Mouse (Mus musculus) kidney, postnatal 0 days (tissue): ENCODE data around the gene Cacng1. TPM values are rescaled to one million over a fixed set of nuclear protein-coding genes. Genes with fewer than 3 reads are reported as not detected.

Source experiments
- ATAC-seq: fragments of 200-750 bp; cut with Nextera tagmentation; replicated peaks from 2 replicates; pipeline ENCODE4 v1.8.0; 2017; ENCODE audit warnings: low read depth, moderate number of reproducible peaks, moderate TSS enrichment, moderate library complexity; ENCODE audit not compliant: low FRiP score
- DNase-seq: peaks from one replicate; pipeline ENCODE4 v3.0.0-alpha.2; 2016; ENCODE audit warnings: low spot score
- H3K27ac ChIP-seq: fragments of 300-500 bp; sonication (generic); 2 replicates; pipeline ENCODE4 v1.5.1; 2014; ENCODE audit warnings: mild to moderate bottlenecking
- H3K27me3 ChIP-seq: fragments of 300-500 bp; sonication (generic); 2 replicates; pipeline ENCODE4 v1.6.1; 2014; ENCODE audit warnings: low read length, mixed read lengths; ENCODE audit not compliant: insufficient read depth
- H3K36me3 ChIP-seq: fragments of 300-500 bp; sonication (generic); 2 replicates; pipeline ENCODE4 v1.6.1; 2014; ENCODE audit warnings: low read length, mixed read lengths; ENCODE audit not compliant: insufficient read depth
- H3K4me1 ChIP-seq: fragments of 300-500 bp; sonication (generic); replicated peaks from 2 replicates; pipeline ENCODE4 v1.6.1; 2014; ENCODE audit warnings: antibody characterized with exemption, low read length, mixed read lengths; ENCODE audit not compliant: insufficient read depth
- H3K4me2 ChIP-seq: fragments of 300-500 bp; sonication (generic); 2 replicates; pipeline ENCODE4 v1.6.1; 2014; ENCODE audit warnings: mild to moderate bottlenecking, low read length, moderate library complexity, mixed read lengths
- H3K4me3 ChIP-seq: fragments of 300-500 bp; sonication (generic); replicated peaks from 2 replicates; pipeline ENCODE4 v1.5.1; 2014; ENCODE audit warnings: low read depth, low read length
- H3K9ac ChIP-seq: fragments of 300-500 bp; sonication (generic); 2 replicates; pipeline ENCODE4 v1.6.1; 2014; ENCODE audit warnings: low read depth, low read length
- H3K9me3 ChIP-seq: fragments of 300-500 bp; sonication (generic); replicated peaks from 2 replicates; pipeline ENCODE4 v1.6.1; 2016; ENCODE audit warnings: low read length, inconsistent platforms, mixed read lengths
- CTCF ChIP-seq: IDR thresholded peaks from 2 replicates; pipeline ENCODE4 v1.5.1; 2016; ENCODE audit warnings: antibody characterized with exemption, low read depth, mild to moderate bottlenecking, moderate library complexity
- WGBS: fragments of 180-500 bp; shearing (Covaris S2); extraction: QIAGEN DNeasy Blood & Tissue Kit; methylation state at CpG from one replicate; pipeline ENCODE4 v1.1.7; 2014; 5-methylcytosine and 5-hydroxymethylcytosine counted together
- polyA plus RNA-seq: library from polyadenylated mRNA; unstranded; fragments of >200 nt; fragmentation: Nextera tagmentation; extraction: Ambion mirVana; gene quantifications from 2 replicates; pipeline ENCODE4 v1.2.1, GENCODE M21; 2015

Gene Cacng1
- polyA plus RNA-seq: 0.26 and 0.59 TPM in 2 replicates

DNA sequence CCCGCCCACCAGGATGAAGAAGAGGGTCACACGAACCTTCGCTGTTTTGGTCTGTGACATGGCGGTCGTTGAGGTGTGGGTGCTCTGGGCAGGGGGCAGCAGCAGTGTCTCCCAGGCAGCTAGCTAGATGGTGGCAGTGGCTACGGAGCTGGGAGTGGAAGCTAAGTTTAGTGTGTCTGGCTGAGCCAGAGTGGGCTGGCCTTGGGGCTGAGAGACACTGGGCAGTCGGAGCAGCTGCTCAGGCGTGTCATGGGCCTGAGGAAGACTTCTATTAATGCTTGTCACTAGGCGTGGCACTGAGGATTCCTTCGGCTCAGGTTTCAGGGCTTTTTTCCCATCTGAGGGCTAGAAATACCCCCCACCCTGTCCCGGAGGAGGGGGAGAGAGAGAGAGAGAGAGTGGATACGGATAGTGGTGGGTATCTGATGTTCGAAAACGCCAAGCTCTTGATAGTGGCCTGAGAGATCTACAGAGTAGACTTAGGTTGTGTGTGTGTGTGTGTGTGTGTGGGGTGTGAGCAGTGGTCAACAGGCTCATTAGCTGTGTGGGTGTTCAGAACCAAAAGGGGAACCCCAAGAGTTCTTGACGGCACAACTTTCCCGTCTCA, at the start of gene Cacng1:
TSS of gene Cacng1 (minus strand) at position 191 of the 607 bp plus-strand sequence.
- H3K36me3 ChIP-seq: no peaks in the 10 kb centered on the region
- H3K4me1 ChIP-seq: no peaks in the 10 kb centered on the region; the same call in 1 of the 2 replicates
- ATAC-seq: no peak

DNA sequence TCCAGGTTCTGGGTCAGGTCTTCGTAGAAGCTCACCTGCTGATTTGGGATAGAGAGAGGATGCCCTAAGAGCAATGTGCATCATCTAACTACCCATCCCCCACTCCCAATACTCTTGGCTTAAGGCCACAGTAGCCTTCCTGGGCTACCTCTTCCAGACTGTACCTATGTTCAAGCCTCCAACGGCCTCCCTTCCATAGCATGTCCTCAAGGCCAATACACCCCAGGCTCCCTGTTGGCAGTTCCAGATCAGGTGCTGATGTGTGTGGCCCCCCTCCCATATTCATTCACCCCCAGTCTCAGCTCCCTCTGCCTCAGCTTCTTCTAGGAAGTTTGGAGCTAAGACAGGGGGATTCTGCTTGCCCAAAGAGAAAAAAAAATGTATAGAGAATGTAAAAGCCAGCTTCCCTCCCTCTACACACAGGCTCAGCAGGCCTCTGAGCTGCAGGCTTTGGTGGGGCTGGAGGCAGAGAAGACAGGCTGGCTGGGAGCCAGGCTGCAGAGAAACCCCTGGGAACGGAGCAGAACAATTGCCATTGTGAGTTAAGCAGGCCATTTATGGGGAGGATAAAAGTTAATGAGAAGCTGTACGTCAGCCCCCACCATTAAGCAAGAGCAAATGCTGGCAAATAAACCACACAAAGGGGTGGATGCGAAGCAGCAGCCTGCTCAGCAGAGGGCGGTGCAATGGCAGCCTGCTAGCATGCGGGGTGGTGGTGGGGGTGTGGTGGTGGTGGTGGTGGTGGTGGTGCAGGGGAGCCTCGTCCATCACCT, 46.6 kb upstream of the Cacng1 start:
- no peaks in the 10 kb centered on the region for H3K4me1 ChIP-seq
- no peak overlapping the region for H3K4me2 ChIP-seq
- no peaks in the 10 kb centered on the region for H3K27me3 ChIP-seq
- ATAC-seq (0 out of 2 replicates have a peak, but pooled peaks have one; percentile 4), DNase-seq (peak; percentile 37)
- no peaks in the 10 kb centered on the region for H3K36me3 ChIP-seq
- H3K4me3 ChIP-seq: no peak overlapping the region
- no peak overlapping the region for H3K27ac ChIP-seq
- no peak overlapping the region for H3K9ac ChIP-seq
- H3K9me3 ChIP-seq: no peaks in the 10 kb centered on the region
- peak; percentile 47; the same call in 1 of the 2 replicates for TF ChIP-seq CTCF
- WGBS: 26% methylated on average over 8 of the region's 8 CpGs

More for the DNA sequence above, at the start of gene Cacng1:
- DNase-seq: peak; percentile 25
- H3K27me3 ChIP-seq: no peaks in the 10 kb centered on the region
- WGBS: 52% methylated on average over 16 of the region's 16 CpGs
- no peaks in the 10 kb centered on the region for H3K9me3 ChIP-seq
- H3K27ac ChIP-seq: no peak within 1 kb of the TSS
- H3K4me3 ChIP-seq: no peak within 1 kb of the TSS
- TF ChIP-seq CTCF: no peak
- no peak within 1 kb of the TSS for H3K9ac ChIP-seq
- no peak within 1 kb of the TSS for H3K4me2 ChIP-seq

DNA sequence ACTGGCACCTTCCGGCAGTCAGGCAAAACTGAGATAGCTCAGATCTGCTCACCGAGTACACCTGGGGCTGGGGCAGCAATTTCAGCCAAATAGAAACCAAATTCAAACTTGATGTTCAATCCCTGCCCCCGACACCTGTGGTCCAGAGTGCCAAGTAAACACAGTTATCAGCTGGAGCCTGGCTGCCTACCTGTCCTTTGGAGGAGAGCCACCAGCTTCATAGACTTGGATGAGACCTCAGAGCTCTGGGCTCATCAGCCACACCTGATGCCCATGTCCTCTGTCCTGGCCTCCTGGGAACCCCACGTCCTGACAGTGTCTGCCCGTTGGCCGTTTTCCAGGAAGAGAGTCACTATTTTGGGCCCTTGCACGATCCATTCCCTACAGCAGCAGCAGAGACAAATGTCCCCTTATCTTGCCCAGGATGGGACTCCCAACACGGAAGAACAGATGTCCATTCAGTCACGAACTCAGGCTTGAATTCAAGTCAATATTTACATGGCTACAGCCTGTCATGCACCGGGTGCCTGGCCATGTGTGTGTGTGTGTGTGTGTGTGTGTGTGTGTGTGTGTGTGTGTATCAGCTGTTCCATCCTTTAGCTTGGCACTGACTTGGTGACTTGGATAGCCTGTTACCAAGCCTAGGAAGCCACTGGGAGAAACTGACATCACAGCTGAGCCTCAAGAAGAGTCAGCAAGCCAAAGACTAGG, 45.6 kb upstream of the Cacng1 start:
- Histone ChIP-seq H3K27me3 (no peaks in the 10 kb centered on the region), H3K4me2 (no peak overlapping the region), H3K4me3 (no peak overlapping the region), H3K27ac (no peak overlapping the region), H3K36me3 (no peaks in the 10 kb centered on the region), H3K9ac (no peak overlapping the region), H3K9me3 (no peaks in the 10 kb centered on the region), H3K4me1 (no peaks in the 10 kb centered on the region)
- DNase-seq: no peak
- no peak for ATAC-seq
- WGBS: 74% methylated on average over 10 of the region's 10 CpGs
- no peak for TF ChIP-seq CTCF

DNA sequence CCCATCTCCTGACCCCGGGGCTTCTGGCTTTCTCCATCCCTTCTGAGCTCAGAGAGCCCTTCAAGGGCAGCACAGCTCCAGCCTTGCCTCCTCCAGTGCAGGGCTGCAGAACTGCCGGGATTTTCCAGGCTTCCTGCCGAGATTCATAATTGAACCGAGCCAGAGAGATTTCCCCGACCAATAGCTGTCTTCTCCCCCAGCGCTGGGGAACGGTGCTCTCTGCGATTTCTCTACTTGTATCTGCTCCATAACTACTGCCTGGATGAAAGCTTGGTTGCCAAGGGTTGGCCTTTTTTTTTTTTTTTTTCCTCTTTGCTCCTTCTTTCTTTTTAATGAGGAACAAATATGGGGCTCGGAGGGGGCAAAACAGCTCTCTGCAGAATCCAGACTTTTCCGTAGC, 43.7 kb upstream of the Cacng1 start:
- Histone ChIP-seq H3K27ac (no peak overlapping the region), H3K4me2 (no peak overlapping the region), H3K36me3 (no peaks in the 10 kb centered on the region), H3K4me3 (no peak overlapping the region), H3K27me3 (no peaks in the 10 kb centered on the region), H3K9ac (no peak overlapping the region), H3K9me3 (no peaks in the 10 kb centered on the region), H3K4me1 (no peaks in the 10 kb centered on the region)
- no peak for ATAC-seq
- no peak for TF ChIP-seq CTCF
- 76% methylated on average over 10 of the region's 10 CpGs for WGBS
- no peak for DNase-seq

DNA sequence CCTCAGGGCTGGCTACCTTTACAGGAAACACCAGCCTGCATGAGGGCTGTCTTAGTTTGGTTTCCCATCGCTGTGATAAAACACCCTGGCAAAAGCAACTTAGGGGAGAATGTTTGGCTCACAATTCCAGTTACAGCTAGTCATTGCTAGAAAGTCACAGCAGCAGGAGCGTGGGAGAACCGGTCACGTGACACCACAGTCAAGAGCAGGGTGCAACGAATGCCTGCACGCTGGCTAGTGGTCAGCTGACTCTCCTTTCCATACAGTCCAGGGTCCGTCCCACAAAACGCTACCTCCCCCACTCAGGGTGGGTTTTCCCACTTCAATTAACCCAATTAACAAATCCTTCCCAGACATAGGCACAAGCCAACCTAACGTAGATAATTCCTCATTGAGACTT, 43.2 kb upstream of the Cacng1 start:
- Histone ChIP-seq H3K4me3 (no peak overlapping the region), H3K27me3 (no peaks in the 10 kb centered on the region), H3K9me3 (no peaks in the 10 kb centered on the region), H3K9ac (no peak overlapping the region), H3K36me3 (no peaks in the 10 kb centered on the region), H3K4me1 (no peaks in the 10 kb centered on the region), H3K27ac (no peak overlapping the region), H3K4me2 (no peak overlapping the region)
- DNase-seq (no peak), ATAC-seq (no peak)
- 72% methylated on average over 9 of the region's 9 CpGs for WGBS
- no peak for TF ChIP-seq CTCF

DNA sequence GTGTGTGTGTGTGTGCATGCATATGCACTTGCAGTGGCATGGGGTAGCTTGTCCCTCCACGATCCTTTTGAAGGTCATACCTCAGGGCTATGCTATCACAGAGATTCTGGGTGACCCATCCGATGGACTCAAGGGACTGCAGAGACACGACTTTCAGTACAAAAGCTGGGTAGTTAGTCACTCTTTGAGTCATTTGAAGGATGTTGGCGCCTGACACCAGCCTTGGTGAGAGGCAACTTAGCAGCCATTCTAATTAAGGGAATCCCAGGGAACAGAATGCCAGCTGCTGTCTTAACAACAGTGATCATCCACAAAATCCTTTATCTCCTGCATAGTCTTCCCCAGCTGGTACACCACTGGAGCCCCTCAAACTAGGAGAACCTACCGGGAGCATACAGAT, 32.8 kb upstream of the Cacng1 start:
- DNase-seq (no peak), ATAC-seq (no peak)
- 85% methylated on average over 5 of the region's 5 CpGs for WGBS

More for the DNA sequence above, 32.8 kb upstream of the Cacng1 start:
- Histone ChIP-seq H3K4me1 (no peaks in the 10 kb centered on the region), H3K36me3 (no peaks in the 10 kb centered on the region), H3K27ac (no peak overlapping the region), H3K9me3 (no peaks in the 10 kb centered on the region), H3K9ac (no peak overlapping the region), H3K27me3 (no peaks in the 10 kb centered on the region), H3K4me2 (no peak overlapping the region), H3K4me3 (no peak overlapping the region)
- TF ChIP-seq CTCF: no peak
